Mouse (Mus musculus): ENCODE results near the gene Atp2b2. TPM values are rescaled to one million over a fixed set of nuclear protein-coding genes. Genes with fewer than 3 reads are reported as not detected.

The Atp2b2 gene
- total and polyA plus RNA-seq, 2 experiments from 2014 or later: 35.4 to 96.3 TPM

DNA sequence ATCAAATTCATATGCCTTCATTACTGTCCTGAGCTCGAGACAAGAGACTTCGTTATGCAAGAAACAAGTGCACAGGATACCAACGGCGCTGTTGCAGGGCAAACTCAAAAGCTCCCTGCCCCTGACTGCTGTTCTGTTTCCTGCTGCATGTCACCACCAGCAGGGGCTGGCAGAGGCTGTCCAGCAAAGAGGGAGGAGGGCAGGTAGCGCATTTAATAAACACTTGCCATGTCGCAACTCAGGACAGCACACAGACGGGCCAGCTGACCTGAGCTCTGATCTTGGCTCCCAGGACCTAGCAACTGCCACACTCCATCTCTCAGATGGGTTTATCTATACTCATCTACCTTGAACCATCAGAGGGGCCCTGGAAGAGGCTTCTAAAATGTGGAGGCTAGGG, 176.7 kb downstream of the Atp2b2 start:
- ATAC-seq (ENCODE audit: low FRiP score): no peak
- Histone ChIP-seq H3K4me2 (ENCODE audit: low read depth, low read length, poor library complexity, severe bottlenecking) (no peak overlapping the region), H3K27me3 (ENCODE audit: insufficient read depth, low read length) (no peaks in the 10 kb centered on the region), H3K36me3 (ENCODE audit: insufficient read depth, low read length) (no peaks in the 10 kb centered on the region), H3K4me1 (ENCODE audit: insufficient read depth, low read length) (0 out of 2 replicates have a peak, but pooled peaks cover 3% of the 10 kb centered on the region), H3K4me3 (ENCODE audit: low read depth, low read length) (no peak overlapping the region), H3K27ac (ENCODE audit: low read depth, low read length) (no peak overlapping the region), H3K9ac (replicated peaks; ENCODE audit: low read length, poor library complexity, severe bottlenecking) (no peak overlapping the region), H3K9me3 (ENCODE audit: low read length) (no peaks in the 10 kb centered on the region)
- no peak for DNase-seq (ENCODE audit: low spot score)
- TF ChIP-seq CTCF (IDR thresholded peaks at IDR 0.05): no peak; the same call in 1 of the 2 replicates
- 68% methylated on average over 7 of the region's 7 CpGs for WGBS

- no peak overlapping the region for H3K4me3 ChIP-seq (ENCODE audit: low read depth, low read length)
- no peaks in the 10 kb centered on the region for H3K36me3 ChIP-seq (ENCODE audit: insufficient read depth, low read length)
- TF ChIP-seq CTCF (IDR thresholded peaks at IDR 0.05): no peak
- no peak overlapping the region for H3K27ac ChIP-seq (ENCODE audit: low read depth, low read length)
- no peaks in the 10 kb centered on the region for H3K27me3 ChIP-seq (ENCODE audit: insufficient read depth, low read length)
- no peaks in the 10 kb centered on the region for H3K9me3 ChIP-seq (ENCODE audit: low read length)
- 76% methylated on average over 6 of the region's 8 CpGs for WGBS
- 0 out of 2 replicates have a peak, but pooled peaks cover 3% of the 10 kb centered on the region for H3K4me1 ChIP-seq (ENCODE audit: insufficient read depth, low read length)
- no peak overlapping the region for H3K9ac ChIP-seq (replicated peaks; ENCODE audit: low read length, poor library complexity, severe bottlenecking)
- ATAC-seq (ENCODE audit: low FRiP score) (no peak), DNase-seq (ENCODE audit: low spot score) (no peak)
- H3K4me2 ChIP-seq (ENCODE audit: low read depth, low read length, poor library complexity, severe bottlenecking): no peak overlapping the region
Measured at GRCm38 (mm10) chr6:113864812-113865211, 177.6 kb downstream of the Atp2b2 start.

DNA sequence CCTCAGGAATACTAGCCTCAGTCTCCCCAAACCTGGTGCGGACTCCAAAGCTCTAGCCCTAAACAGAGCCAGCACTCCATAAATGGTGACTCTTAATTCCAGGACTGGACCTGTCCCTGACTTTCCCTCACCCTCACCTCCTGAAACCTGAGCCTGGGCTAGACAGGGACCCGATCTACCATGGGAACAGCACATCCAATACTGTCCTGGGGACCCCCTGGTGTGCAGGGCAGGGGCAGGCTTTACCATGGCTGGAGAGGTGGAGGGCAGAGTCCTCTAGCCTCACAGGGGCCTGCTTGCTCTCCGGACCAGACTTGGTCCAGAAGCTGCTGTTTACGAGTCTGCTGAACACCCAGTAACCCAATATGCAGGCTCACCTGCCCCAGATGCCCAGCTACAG, 179.5 kb downstream of the Atp2b2 start:
- Histone ChIP-seq H3K4me3 (ENCODE audit: low read depth, low read length) (no peak overlapping the region), H3K4me2 (ENCODE audit: low read depth, low read length, poor library complexity, severe bottlenecking) (no peak overlapping the region), H3K27me3 (ENCODE audit: insufficient read depth, low read length) (no peaks in the 10 kb centered on the region), H3K4me1 (ENCODE audit: insufficient read depth, low read length) (0 out of 2 replicates have a peak, but pooled peaks cover 3% of the 10 kb centered on the region), H3K27ac (ENCODE audit: low read depth, low read length) (no peak overlapping the region), H3K9me3 (ENCODE audit: low read length) (no peaks in the 10 kb centered on the region), H3K36me3 (ENCODE audit: insufficient read depth, low read length) (no peaks in the 10 kb centered on the region), H3K9ac (replicated peaks; ENCODE audit: low read length, poor library complexity, severe bottlenecking) (no peak overlapping the region)
- no peak for DNase-seq (ENCODE audit: low spot score)
- no peak for ATAC-seq (ENCODE audit: low FRiP score)
- 85% methylated on average over 4 of the region's 4 CpGs for WGBS
- no peak for TF ChIP-seq CTCF (IDR thresholded peaks at IDR 0.05)

GRCm38 (mm10) chr6:113861938-113862337, 180.5 kb downstream of the Atp2b2 start:
- 88% methylated on average over 3 of the region's 3 CpGs for WGBS
- no peak for TF ChIP-seq CTCF (IDR thresholded peaks at IDR 0.05)
- H3K4me2 ChIP-seq (ENCODE audit: low read depth, low read length, poor library complexity, severe bottlenecking): no peak overlapping the region
- H3K4me1 ChIP-seq (ENCODE audit: insufficient read depth, low read length): 0 out of 2 replicates have a peak, but pooled peaks cover 3% of the 10 kb centered on the region
- no peaks in the 10 kb centered on the region for H3K27me3 ChIP-seq (ENCODE audit: insufficient read depth, low read length)
- H3K9ac ChIP-seq (replicated peaks; ENCODE audit: low read length, poor library complexity, severe bottlenecking): no peak overlapping the region
- no peak overlapping the region for H3K4me3 ChIP-seq (ENCODE audit: low read depth, low read length)
- no peaks in the 10 kb centered on the region for H3K9me3 ChIP-seq (ENCODE audit: low read length)
- H3K36me3 ChIP-seq (ENCODE audit: insufficient read depth, low read length): no peaks in the 10 kb centered on the region
- no peak for DNase-seq (ENCODE audit: low spot score)
- H3K27ac ChIP-seq (ENCODE audit: low read depth, low read length): no peak overlapping the region
- no peak for ATAC-seq (ENCODE audit: low FRiP score)

DNA sequence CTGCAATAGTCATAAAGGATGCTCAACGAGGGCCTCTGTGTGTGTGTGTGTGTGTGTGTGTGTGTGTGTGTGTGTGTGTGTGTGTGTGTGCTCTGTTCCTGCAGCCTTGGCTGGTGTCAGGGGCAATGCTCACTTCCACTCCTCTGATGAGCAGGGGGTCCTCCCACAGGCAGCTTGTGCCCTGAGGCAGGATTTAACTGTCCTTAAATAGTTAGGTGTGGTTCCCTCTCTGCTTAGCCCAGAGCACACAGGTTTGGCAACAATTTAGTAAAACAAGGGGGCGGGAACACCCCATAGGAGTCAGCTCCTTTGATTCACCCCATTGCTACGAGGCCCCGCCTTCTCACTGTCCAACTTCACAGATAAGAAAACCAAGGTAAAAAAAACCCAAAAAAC, 181.0 kb downstream of the Atp2b2 start:
- Histone ChIP-seq H3K27ac (ENCODE audit: low read depth, low read length) (no peak overlapping the region), H3K9ac (replicated peaks; ENCODE audit: low read length, poor library complexity, severe bottlenecking) (no peak overlapping the region), H3K4me3 (ENCODE audit: low read depth, low read length) (no peak overlapping the region), H3K9me3 (ENCODE audit: low read length) (no peaks in the 10 kb centered on the region), H3K27me3 (ENCODE audit: insufficient read depth, low read length) (no peaks in the 10 kb centered on the region), H3K4me1 (ENCODE audit: insufficient read depth, low read length) (0 out of 2 replicates have a peak, but pooled peaks cover 3% of the 10 kb centered on the region), H3K4me2 (ENCODE audit: low read depth, low read length, poor library complexity, severe bottlenecking) (no peak overlapping the region), H3K36me3 (ENCODE audit: insufficient read depth, low read length) (no peaks in the 10 kb centered on the region)
- DNase-seq (ENCODE audit: low spot score): no peak
- no peak for TF ChIP-seq CTCF (IDR thresholded peaks at IDR 0.05)
- WGBS: 71% methylated on average over 4 of the region's 4 CpGs
- no peak for ATAC-seq (ENCODE audit: low FRiP score)

GRCm38 (mm10) chr6:113860735-113861374, 181.6 kb downstream of the Atp2b2 start:
- WGBS: 40% methylated on average over 15 of the region's 15 CpGs
- H3K36me3 ChIP-seq (ENCODE audit: insufficient read depth, low read length): no peaks in the 10 kb centered on the region

More at GRCm38 (mm10) chr6:113860735-113861374, 181.6 kb downstream of the Atp2b2 start:
- no peak for TF ChIP-seq CTCF (IDR thresholded peaks at IDR 0.05)
- Histone ChIP-seq H3K9ac (replicated peaks; ENCODE audit: low read length, poor library complexity, severe bottlenecking) (no peak overlapping the region), H3K4me2 (ENCODE audit: low read depth, low read length, poor library complexity, severe bottlenecking) (no peak overlapping the region), H3K27ac (ENCODE audit: low read depth, low read length) (no peak overlapping the region), H3K9me3 (ENCODE audit: low read length) (no peaks in the 10 kb centered on the region), H3K27me3 (ENCODE audit: insufficient read depth, low read length) (no peaks in the 10 kb centered on the region), H3K4me1 (ENCODE audit: insufficient read depth, low read length) (0 out of 2 replicates have a peak, but pooled peaks cover 3% of the 10 kb centered on the region), H3K4me3 (ENCODE audit: low read depth, low read length) (no peak overlapping the region)
- DNase-seq (ENCODE audit: low spot score) (peak; percentile 90), ATAC-seq (ENCODE audit: low FRiP score) (peak; percentile 25)

Data from midbrain, postnatal 0 days (tissue).